Mouse (Mus musculus): ENCODE measurements at regions not wholly inside any gene's neighbourhood (a gene's known extent, or its start where the extent isn't known, plus 50 kb on each side); places are given as distances from the start of the nearest gene placed in this dataset.

DNA sequence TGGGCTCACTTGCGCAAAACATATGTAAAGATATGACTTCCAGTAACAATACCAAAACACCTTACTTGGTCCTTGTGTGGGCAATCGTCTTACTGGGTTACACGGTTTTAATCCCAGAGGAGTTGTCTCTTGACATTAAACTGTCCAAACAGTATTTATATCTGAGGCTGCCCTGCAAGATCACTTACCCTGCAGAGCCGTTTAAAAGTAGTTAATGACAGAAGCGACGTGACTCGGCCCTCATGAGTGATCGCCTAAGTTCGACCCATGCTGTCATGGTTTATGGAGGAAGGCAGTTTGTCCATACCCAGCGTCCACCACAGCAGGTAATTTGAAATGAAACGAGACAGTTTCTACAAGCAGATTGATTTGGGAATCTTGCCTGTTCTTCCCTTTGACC is 90.3 kb downstream of the Zfp281 start:
- DNase-seq = no peak
- intact Hi-C loops (cut with DNase I) = no loop called here

DNA sequence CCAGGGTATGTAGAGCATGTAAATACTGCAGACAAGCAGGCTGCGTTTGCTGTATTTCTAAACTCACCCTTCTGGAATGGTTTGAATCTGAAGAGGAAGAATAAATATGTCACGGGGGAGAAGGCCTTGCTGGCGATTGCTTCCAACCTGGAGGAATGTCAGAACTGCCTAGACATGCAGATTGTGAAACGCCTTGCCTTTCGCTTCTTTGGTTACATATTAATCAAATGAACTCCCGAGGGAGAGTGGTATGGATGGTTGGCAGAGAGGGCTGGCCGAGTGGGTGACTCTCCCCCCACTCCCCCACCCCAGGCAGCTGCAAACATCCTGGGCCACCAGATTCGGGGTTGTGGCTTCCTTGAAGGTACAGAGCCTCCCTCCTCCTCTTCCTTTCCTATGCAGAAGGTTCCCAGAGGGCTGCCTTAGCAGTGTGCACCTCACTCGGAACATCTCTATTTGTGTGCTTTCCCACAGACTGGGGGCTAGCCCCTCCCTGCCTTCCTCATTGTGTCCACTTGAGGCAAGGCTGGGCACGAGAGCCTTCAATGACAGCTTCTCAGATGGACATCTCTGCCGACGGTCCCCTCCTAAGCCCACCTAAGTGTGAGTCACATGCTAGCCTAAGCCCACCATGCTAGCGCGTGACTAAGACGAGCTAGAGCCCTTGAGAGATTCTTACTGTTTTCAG is 93.3 kb downstream of the Zfp281 start:
- DNase-seq = no peak
- intact Hi-C loops (cut with DNase I) = no loop called here

- intact Hi-C loops (cut with DNase I) = no loop called here
- DNase-seq = no peak
Observed at GRCm38 (mm10) chr1:136723839-136724443, 99.2 kb downstream of the Zfp281 start.

GRCm38 (mm10) chr1:136725242-136725641 is 100.5 kb downstream of the Zfp281 start:
- intact Hi-C loops (cut with DNase I) = no loop called here

GRCm38 (mm10) chr1:136726145-136726935 is 101.6 kb downstream of the Zfp281 start:
- intact Hi-C loops (cut with DNase I) = no loop called here
- DNase-seq = peak; percentile 18

More at GRCm38 (mm10) chr1:136725242-136725641, 100.5 kb downstream of the Zfp281 start:
- no peak for DNase-seq

DNA sequence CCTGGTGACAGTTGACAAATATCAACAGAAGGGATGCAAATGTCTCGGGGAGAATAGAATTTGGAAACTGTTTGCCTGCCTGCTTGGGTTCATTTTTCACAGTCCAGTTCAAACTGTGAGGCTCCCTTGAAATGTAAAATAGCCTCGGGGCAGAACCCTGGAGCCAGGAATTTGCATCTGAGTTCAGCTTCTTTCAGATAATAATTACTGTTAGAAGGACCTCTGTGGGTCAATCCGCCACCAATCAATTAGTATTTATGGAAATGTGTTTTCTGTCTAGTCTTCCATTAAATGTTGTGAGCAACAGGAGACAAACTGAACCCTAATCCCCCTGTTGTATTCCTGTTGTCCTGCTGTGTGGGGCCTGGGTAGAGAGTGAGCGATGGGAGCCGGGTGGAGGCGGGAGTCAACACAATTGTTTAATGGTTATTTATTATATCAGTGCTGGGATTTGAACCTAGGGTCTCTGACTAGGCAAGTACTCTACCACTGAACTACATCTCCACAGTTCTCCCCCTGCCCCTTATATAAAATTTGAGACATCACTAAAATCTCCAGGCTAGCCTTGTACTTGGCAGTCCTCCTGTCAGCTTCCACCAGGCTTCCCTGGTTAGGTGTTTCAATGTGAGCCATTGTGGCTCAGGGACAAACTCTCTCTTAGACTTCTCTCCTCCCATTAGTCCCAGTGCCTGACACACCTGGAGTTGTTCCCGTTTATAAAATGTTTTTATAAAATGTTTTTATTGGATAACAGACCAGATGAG is 103.3 kb downstream of the Zfp281 start:
- DNase-seq = no peak
- intact Hi-C loops (cut with DNase I) = no loop called here

DNA sequence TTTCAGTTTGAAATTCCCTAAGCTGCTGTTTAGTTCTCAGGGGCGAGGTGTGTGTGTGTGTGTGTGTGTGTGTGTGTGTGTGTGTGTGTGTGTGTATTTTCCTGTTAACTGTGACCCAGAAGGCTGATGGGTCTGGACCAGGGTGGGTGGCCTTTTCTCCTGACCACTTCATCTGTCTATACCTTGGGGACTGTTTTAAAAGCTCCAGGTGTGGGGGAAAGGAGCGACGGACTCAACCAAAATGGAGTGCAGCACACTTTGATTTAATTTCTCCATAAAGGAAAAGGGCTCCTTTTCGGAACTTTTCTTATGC is 103.9 kb downstream of the Zfp281 start:
- intact Hi-C loops (cut with DNase I) = no loop called here
- DNase-seq = no peak

DNA sequence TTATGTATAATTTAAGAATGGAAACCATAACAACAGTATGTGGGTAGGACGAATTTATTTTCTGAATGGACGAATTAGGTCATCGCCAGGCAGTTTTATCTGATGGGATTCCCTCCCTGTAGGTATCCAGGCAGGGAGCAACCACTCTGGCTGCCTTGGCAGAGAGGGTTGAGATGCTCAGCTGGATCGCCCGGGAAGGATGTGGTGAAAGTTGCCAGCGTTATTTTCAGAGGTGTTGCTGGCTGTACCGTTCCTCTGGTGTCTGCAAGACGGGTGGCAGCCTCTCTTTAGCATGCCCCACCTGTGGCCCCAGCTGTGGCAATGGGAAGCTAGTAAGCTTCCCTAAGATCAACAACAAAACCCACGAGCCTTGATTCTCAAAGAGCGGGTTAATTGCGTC is 105.9 kb downstream of the Zfp281 start:
- intact Hi-C loops (cut with DNase I) = loop anchor here (10.0 kb wide), 1 partner anchor 106 kb away; the partner anchor contains the start of gene Zfp281
- DNase-seq = no peak

GRCm38 (mm10) chr1:136738030-136738429 is 113.3 kb downstream of the Zfp281 start:
- intact Hi-C loops (cut with DNase I) = loop anchor here (10.0 kb wide), 1 partner anchor 113 kb away; the partner anchor contains the start of gene Zfp281
- no peak for DNase-seq

GRCm38 (mm10) chr1:136739486-136739885 is 114.8 kb downstream of the Zfp281 start:
- intact Hi-C loops (cut with DNase I) = loop anchor here (10.0 kb wide), 1 partner anchor 115 kb away; the partner anchor contains the start of gene Zfp281
- DNase-seq = peak; percentile 36

GRCm38 (mm10) chr1:136741061-136741460 is 116.4 kb downstream of the Zfp281 start:
- no peak for DNase-seq
- intact Hi-C loops (cut with DNase I) = loop anchor here (5.0 kb wide), 1 partner anchor 189 kb away; no protein-coding TSS in a partner anchor

DNA sequence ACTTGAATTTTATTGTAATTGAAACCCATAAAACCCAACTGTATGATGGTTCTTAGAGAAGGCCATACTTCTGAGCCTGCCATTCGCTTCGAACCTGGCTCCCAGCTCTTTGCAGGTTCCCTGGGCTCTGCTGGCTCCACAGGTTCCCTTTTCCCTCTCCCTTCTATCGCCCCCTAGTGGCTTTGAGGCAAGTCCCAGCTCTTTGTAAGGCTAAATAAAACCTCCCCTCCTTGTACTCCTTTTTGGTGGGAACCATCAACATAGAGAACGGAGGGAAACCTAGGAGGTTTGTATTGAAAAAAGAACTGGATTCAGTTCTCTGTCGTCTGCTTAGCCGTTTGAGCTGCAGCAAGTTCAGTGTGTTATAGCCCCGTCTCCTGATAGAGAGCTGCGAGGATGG is 124.5 kb downstream of the Zfp281 start:
- DNase-seq = peak; percentile 28
- intact Hi-C loops (cut with DNase I) = no loop called here

DNA sequence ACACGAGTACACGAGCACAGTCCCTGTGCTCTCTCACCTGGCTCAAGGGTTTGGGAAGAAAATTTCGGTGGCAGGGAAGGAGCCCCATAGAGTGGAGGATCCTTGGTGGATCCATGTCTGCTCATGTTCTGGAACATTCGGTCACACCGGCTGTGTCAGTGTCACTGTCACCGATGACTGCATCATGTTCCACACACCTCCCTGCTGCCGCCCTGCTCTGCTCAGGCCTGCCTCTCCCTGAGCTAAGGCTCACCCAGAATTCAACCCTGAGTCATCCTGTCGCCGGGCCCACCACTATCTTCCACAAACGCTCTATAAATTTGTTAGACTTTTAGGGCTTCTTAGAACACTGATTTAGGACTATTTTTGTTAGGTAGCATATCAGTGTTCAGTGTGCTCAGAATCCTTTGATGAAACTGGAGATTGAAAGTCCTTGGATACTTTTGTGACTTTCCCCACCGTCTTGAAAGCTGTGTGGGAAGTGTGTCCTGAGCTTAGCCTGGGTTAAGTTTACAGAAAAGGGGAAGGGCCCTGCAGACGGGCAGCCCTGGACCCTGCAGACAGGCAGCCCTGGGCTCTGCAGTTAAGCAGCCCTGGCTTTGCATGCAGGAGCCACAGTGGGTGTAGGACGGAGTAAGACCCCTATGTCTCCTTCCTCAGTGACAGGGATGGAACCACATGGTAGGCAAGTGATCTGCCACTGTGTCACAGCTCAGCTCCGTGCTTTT is 126.9 kb downstream of the Zfp281 start:
- intact Hi-C loops (cut with DNase I) = no loop called here
- no peak for DNase-seq

DNA sequence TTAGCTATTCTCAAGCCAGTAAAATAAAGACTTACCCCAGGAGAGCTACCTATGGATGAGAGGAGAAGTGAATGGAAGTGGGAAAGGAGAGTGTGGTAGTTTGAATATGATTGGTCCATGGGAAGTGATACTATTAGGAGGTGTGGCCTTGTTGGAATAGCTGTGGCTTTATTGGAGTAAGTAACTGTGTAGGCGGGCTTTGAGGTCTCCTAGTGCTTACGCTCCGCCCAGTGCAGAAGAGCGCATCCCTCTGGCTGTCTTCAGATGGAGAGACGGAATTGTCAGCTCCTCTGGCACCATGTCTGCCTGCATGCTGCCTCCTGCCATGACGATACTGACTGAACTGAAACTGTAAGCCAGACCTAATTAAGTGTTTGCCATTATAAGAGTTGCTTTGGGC is 129.6 kb downstream of the Zfp281 start:
- no peak for DNase-seq
- intact Hi-C loops (cut with DNase I) = no loop called here

DNA sequence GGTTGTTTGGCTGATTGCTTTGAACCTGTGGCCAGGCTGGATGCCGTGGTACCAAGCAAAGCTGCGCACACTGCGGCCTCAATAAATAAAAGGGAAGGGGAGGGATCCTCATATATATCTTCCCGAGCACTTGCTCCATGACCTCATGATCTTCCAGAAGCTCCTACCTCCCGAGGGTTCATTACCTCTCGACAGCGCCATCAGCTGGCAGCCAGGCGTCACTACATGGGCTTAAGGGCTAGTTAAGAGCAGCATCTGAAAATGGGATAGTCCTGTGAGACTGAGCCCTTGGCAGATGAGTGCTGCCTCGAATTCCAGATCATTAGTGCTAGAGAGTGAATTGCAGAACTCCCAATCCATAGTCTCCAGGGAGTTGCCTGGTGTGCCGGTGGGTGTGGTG is 134.0 kb downstream of the Zfp281 start:
- no peak for DNase-seq
- intact Hi-C loops (cut with DNase I) = loop anchor here (5.0 kb wide), 1 partner anchor 339 kb away; no protein-coding TSS in a partner anchor

DNA sequence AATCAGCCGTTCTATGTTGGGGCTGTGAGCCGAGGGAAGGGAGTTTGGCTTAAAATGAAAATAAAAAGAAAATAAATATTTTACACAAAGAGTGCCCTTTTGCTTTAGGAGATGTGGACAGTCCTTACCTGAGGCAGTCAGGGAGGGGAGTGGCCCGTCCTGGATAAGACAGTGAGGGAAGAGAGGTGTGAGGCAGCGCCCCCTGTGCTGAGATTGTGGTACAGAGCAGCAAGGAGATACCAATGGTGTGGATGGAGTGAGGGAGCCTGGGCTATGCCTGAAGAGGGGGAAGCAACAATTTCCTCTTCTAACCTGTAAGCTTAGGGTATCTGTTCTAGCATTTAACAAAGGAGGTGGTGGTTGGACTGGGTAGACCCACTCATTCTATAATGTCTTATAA is 134.5 kb downstream of the Zfp281 start:
- intact Hi-C loops (cut with DNase I) = loop anchor here (5.0 kb wide), 1 partner anchor 338 kb away; no protein-coding TSS in a partner anchor

GRCm38 (mm10) chr1:136761467-136761866 is 136.8 kb downstream of the Zfp281 start:
- intact Hi-C loops (cut with DNase I) = no loop called here
- peak; percentile 87 for DNase-seq

More for the DNA sequence above, 134.5 kb downstream of the Zfp281 start:
- DNase-seq = no peak

DNA sequence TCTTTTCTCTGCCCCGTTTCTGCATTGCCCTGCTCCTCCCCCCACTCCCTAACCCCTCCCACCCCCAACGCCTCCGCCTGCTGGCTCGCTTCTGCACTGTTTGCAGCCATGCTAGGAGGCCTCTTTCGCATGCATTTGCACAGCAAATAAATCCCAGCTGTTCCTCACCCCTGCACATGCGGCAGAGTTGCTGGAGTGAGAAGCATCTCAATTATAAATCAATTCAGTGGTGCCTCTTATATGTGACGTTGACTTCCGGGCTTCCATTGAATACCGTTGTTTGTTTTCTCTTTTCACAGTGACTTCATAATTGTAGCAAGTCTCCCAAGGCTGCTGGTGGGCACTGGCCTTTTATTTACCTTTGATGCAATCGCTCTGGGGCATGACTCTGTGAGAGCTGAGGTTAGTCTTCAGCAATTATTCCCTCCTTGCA is 144.3 kb downstream of the Zfp281 start:
- peak; percentile 42 for DNase-seq
- intact Hi-C loops (cut with DNase I) = no loop called here

DNA sequence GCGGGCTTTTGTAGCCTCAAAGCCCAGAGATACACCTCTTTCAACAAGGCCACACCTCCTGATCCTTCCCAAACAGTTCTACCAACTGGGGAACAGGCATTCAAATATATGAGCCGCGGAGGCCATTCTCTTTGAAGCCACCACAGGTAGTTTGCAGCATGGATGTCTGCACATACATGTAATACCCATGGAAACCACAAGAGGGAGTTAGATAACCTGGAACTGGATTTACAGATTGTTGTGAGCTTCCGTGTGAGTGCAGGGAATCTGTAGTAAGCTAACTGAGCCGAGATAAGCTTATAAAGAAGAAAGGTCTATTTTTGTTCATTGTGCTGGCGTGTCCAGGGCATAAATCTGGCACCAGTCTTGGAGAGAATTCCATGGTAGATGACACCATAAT is 149.0 kb downstream of the Zfp281 start:
- intact Hi-C loops (cut with DNase I) = no loop called here

DNA sequence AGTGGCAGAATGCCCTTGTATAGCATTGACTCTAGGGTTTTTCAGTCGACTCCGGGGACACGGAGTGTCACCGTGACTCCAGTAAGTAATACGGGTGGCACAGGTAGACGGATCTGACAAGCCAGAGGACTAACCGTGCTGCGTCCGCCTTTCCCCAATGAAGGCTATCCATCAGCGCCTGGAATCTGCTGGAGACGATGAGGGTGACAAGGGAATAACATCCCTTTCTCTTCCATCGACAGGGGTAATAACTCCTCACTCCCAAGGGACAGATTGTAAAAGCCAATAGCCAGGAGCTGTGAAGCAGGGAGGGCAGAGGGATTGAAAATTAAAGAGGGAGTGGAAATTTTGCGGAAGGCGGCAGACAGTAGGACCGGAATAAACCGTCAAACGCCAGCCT is 151.5 kb downstream of the Zfp281 start:
- intact Hi-C loops (cut with DNase I) = no loop called here
- no peak for DNase-seq

More for the DNA sequence above, 149.0 kb downstream of the Zfp281 start:
- no peak for DNase-seq

All from left cerebral cortex, postnatal 4 days (tissue).